Mouse (Mus musculus): ENCODE data around the gene Asic2. TPM values are rescaled to one million over a fixed set of nuclear protein-coding genes. Genes with fewer than 3 reads are reported as not detected.

Asic2 gene
- total and polyA plus RNA-seq, 2 experiments from 2014 or later: 19.2 to 57.3 TPM

GRCm38 (mm10) chr11:81508385-81509233 lies 459.6 kb downstream of the Asic2 start:
- ATAC-seq: no peak
- H3K27ac ChIP-seq: no peak overlapping the region
- no peaks in the 10 kb centered on the region for H3K36me3 ChIP-seq (ENCODE audit: insufficient read depth, low read length)
- TF ChIP-seq CTCF (IDR thresholded peaks at IDR 0.05; ENCODE audit: low read depth): peak; percentile 33; the same call in 1 of the 2 replicates
- H3K9ac ChIP-seq (replicated peaks; ENCODE audit: low read length): no peak overlapping the region
- H3K4me2 ChIP-seq (ENCODE audit: low read depth, low read length): no peak overlapping the region
- H3K4me1 ChIP-seq (ENCODE audit: insufficient read depth, low read length): no peaks in the 10 kb centered on the region
- DNase-seq (ENCODE audit: low spot score): peak; percentile 39
- H3K27me3 ChIP-seq (ENCODE audit: insufficient read depth, low read length): no peaks in the 10 kb centered on the region
- WGBS: 38% methylated on average over 8 of the region's 8 CpGs
- H3K4me3 ChIP-seq (ENCODE audit: low read length): no peak overlapping the region
- H3K9me3 ChIP-seq (ENCODE audit: low read length): no peaks in the 10 kb centered on the region

DNA sequence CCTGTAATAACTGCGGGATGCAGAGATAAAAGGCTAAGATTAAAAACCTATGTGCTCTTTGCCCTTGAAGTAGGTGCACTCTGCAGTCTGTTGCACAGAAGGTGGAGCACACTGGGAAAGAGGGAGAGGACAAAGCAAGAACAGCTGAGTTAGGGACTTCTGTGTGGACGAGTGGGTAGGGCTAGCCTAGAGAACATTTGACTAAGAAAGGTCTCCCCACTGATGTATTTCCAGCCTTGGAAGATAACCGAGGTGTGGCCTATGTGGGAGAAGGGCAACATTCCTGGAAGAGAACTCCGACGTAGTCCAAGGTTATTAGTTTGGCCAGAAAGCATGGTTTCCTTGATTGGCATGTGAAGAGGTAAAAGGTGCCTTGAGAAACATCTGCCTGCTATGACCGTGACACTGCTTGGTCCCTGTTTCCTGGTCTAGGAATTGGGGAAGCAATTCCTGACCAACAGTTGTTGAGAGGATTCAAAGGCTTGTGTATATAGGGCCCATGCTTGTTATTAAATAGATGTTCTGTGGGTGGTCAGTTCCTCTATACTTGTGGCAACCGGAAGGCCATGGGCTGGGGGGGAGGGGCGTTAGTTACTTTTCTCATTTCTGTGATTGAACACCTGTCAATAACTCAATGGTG lies 463.3 kb downstream of the Asic2 start:
- no peaks in the 10 kb centered on the region for H3K9me3 ChIP-seq (ENCODE audit: low read length)
- H3K4me1 ChIP-seq (ENCODE audit: insufficient read depth, low read length): no peaks in the 10 kb centered on the region
- DNase-seq (ENCODE audit: low spot score) (no peak), ATAC-seq (no peak)
- H3K27me3 ChIP-seq (ENCODE audit: insufficient read depth, low read length): no peaks in the 10 kb centered on the region
- no peaks in the 10 kb centered on the region for H3K36me3 ChIP-seq (ENCODE audit: insufficient read depth, low read length)
- no peak overlapping the region for H3K27ac ChIP-seq
- WGBS: 83% methylated on average over 8 of the region's 8 CpGs
- no peak overlapping the region for H3K9ac ChIP-seq (replicated peaks; ENCODE audit: low read length)
- TF ChIP-seq CTCF (IDR thresholded peaks at IDR 0.05; ENCODE audit: low read depth): no peak
- H3K4me3 ChIP-seq (ENCODE audit: low read length): no peak overlapping the region
- no peak overlapping the region for H3K4me2 ChIP-seq (ENCODE audit: low read depth, low read length)

GRCm38 (mm10) chr11:81501473-81502246 lies 466.6 kb downstream of the Asic2 start:
- no peak overlapping the region for H3K4me2 ChIP-seq (ENCODE audit: low read depth, low read length)
- H3K4me1 ChIP-seq (ENCODE audit: insufficient read depth, low read length): peaks cover 8% of the 10 kb centered on the region
- DNase-seq (ENCODE audit: low spot score) (no peak), ATAC-seq (no peak)
- H3K27me3 ChIP-seq (ENCODE audit: insufficient read depth, low read length): no peaks in the 10 kb centered on the region
- H3K27ac ChIP-seq: no peak overlapping the region
- H3K4me3 ChIP-seq (ENCODE audit: low read length): no peak overlapping the region
- no peak for TF ChIP-seq CTCF (IDR thresholded peaks at IDR 0.05; ENCODE audit: low read depth)
- H3K9ac ChIP-seq (replicated peaks; ENCODE audit: low read length): no peak overlapping the region
- H3K36me3 ChIP-seq (ENCODE audit: insufficient read depth, low read length): no peaks in the 10 kb centered on the region
- H3K9me3 ChIP-seq (ENCODE audit: low read length): no peaks in the 10 kb centered on the region
- 16% methylated on average over 14 of the region's 14 CpGs for WGBS

- no peak overlapping the region for H3K4me2 ChIP-seq (ENCODE audit: low read depth, low read length)
- no peak overlapping the region for H3K9ac ChIP-seq (replicated peaks; ENCODE audit: low read length)
- 13% methylated on average over 1 of the region's 1 CpGs for WGBS
- H3K9me3 ChIP-seq (ENCODE audit: low read length): no peaks in the 10 kb centered on the region
- H3K36me3 ChIP-seq (ENCODE audit: insufficient read depth, low read length): no peaks in the 10 kb centered on the region
- ATAC-seq (no peak), DNase-seq (ENCODE audit: low spot score) (no peak)
- H3K27ac ChIP-seq: no peak overlapping the region
- H3K27me3 ChIP-seq (ENCODE audit: insufficient read depth, low read length): no peaks in the 10 kb centered on the region
- no peak for TF ChIP-seq CTCF (IDR thresholded peaks at IDR 0.05; ENCODE audit: low read depth)
- H3K4me1 ChIP-seq (ENCODE audit: insufficient read depth, low read length): peaks cover 8% of the 10 kb centered on the region
- H3K4me3 ChIP-seq (ENCODE audit: low read length): no peak overlapping the region
These were observed 469.3 kb downstream of the Asic2 start for GRCm38 (mm10) chr11:81498990-81499389.

DNA sequence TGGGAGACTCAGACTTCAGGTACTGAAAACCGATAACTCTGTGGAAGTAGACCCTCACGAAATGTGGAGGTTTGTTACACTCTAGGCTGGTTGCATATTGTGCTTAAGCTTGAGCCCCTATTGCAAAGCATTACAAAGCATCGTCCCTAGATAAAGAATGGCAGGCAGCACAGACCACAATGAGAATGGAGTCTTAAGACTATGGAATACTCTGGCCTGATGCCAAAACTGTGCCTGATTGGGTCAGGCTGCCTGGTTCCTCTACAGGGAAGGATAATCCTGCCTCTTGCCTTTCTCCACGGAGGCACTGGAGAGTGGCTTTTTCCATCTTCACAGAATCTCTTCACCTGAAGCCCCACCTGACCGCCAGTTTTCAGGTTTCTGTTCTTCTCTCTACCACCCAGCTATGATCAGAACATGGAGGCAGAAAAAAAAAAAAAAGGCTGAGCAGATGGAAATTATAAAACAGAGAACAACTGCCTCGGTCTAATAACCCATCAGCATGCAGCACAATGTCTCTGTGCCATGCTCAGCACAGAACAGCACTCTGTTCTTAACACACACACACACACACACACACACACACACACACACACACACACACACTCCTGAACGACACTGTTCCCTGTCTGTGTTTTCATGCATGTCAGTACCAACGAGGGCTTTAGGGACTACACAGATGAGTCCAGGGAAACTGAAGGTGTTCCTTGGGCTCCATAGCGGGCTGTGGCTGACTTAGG lies 470.4 kb downstream of the Asic2 start:
- no peak for TF ChIP-seq CTCF (IDR thresholded peaks at IDR 0.05; ENCODE audit: low read depth)
- WGBS: 37% methylated on average over 9 of the region's 9 CpGs
- H3K27ac ChIP-seq: no peak overlapping the region
- no peak overlapping the region for H3K4me2 ChIP-seq (ENCODE audit: low read depth, low read length)
- ATAC-seq (no peak), DNase-seq (ENCODE audit: low spot score) (peak; percentile 60)
- H3K27me3 ChIP-seq (ENCODE audit: insufficient read depth, low read length): no peaks in the 10 kb centered on the region
- no peaks in the 10 kb centered on the region for H3K36me3 ChIP-seq (ENCODE audit: insufficient read depth, low read length)
- H3K9ac ChIP-seq (replicated peaks; ENCODE audit: low read length): no peak overlapping the region
- peaks cover 8% of the 10 kb centered on the region for H3K4me1 ChIP-seq (ENCODE audit: insufficient read depth, low read length)
- H3K9me3 ChIP-seq (ENCODE audit: low read length): no peaks in the 10 kb centered on the region
- H3K4me3 ChIP-seq (ENCODE audit: low read length): no peak overlapping the region

DNA sequence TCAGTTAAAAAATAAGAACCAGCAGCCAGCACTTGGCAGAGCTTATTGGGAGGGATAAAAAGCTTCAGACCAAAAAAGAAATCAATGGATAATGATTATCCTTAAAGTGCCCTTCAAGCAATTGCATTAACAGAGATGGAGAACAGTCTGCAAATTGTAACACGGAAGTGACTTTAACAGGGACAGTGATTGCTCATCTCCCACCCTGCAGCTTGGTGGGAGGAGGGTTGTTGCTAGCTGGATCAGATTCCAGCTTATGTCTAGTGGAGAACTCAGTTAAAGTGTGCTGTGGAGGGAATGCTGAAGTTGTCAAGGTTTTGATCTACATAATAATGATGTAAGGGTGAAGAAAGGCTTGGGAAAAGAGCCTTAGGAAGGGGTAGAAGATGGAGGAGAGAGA lies 471.8 kb downstream of the Asic2 start:
- Histone ChIP-seq H3K27me3 (ENCODE audit: insufficient read depth, low read length) (no peaks in the 10 kb centered on the region), H3K36me3 (ENCODE audit: insufficient read depth, low read length) (no peaks in the 10 kb centered on the region), H3K4me2 (ENCODE audit: low read depth, low read length) (no peak overlapping the region), H3K4me3 (ENCODE audit: low read length) (no peak overlapping the region), H3K9me3 (ENCODE audit: low read length) (no peaks in the 10 kb centered on the region), H3K27ac (no peak overlapping the region), H3K4me1 (ENCODE audit: insufficient read depth, low read length) (peaks cover 8% of the 10 kb centered on the region), H3K9ac (replicated peaks; ENCODE audit: low read length) (no peak overlapping the region)
- DNase-seq (ENCODE audit: low spot score): no peak
- TF ChIP-seq CTCF (IDR thresholded peaks at IDR 0.05; ENCODE audit: low read depth): no peak
- WGBS: 27% methylated on average over 1 of the region's 1 CpGs
- no peak for ATAC-seq

Measured in hindbrain, postnatal 0 days (tissue).